Mouse (Mus musculus): Measurements from ENCODE around the gene Gm17124. TPM values are rescaled to one million over a fixed set of nuclear protein-coding genes. Genes with fewer than 3 reads are reported as not detected.
"Not testable (repeated sequence)": the region's sequence is repeated elsewhere in the genome, so short reads cannot be mapped to it uniquely, and the experiment has no call there.

Gm17124 gene
- polyA plus RNA-seq (2015; fragmentation: Nextera tagmentation; extraction: Ambion mirVana), result not detected in 2 replicates

- WGBS (ENCODE audit: insufficient replicate concordance), result no CpG with 5 or more reads among the region's 3 CpGs
- not testable (repeated sequence) for H3K9me3 ChIP-seq (ENCODE audit: low read length); H3K36me3 ChIP-seq (replicated peaks; ENCODE audit: insufficient read depth, low read length); H3K4me3 ChIP-seq (ENCODE audit: low read depth, low read length); DNase-seq; H3K4me2 ChIP-seq (ENCODE audit: low read depth, low read length); H3K9ac ChIP-seq (replicated peaks); ATAC-seq; H3K4me1 ChIP-seq (ENCODE audit: insufficient read depth); H3K27ac ChIP-seq (ENCODE audit: low read depth); H3K27me3 ChIP-seq (ENCODE audit: insufficient read depth, low read length)
Observed at GRCm38 (mm10) chr14:42599782-42600181, at the start of gene Gm17124. TSS of gene Gm17124 (minus strand) at chr14:42599882.

DNA sequence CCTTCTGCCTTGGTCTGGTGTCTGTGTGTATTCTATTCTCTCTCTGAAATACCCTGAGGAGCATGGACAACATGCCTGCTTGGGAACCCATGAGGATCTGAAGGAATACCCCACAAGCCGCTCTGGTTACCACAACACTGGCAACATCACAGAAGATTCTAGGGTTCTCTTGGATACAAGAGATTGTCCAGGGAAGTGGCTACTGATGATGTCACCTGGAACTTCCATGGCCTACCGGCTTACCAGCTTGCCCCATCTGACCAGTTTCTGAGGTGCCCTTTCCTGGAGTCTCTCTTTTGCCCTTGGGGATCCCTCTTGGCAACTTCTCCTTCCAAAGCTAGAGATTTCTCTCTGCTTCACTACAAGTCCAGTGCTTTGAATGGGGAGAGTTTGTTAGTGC lies 42.1 kb upstream of the Gm17124 start, which contains the start of gene Gm3633:
Gm3633 (minus strand) TSS at position 101 of the 400 bp plus-strand sequence.
- not testable (repeated sequence) for H3K36me3 ChIP-seq (replicated peaks; ENCODE audit: insufficient read depth, low read length); H3K27me3 ChIP-seq (ENCODE audit: insufficient read depth, low read length); H3K4me2 ChIP-seq (ENCODE audit: low read depth, low read length); H3K4me3 ChIP-seq (ENCODE audit: low read depth, low read length); H3K4me1 ChIP-seq (ENCODE audit: insufficient read depth); H3K27ac ChIP-seq (ENCODE audit: low read depth); ATAC-seq; DNase-seq; H3K9ac ChIP-seq (replicated peaks); H3K9me3 ChIP-seq (ENCODE audit: low read length)
- no CpG with 5 or more reads among the region's 2 CpGs for WGBS (ENCODE audit: insufficient replicate concordance)

Small RNA genes within 50 kb of the gene (microRNA-seq; reads per million reads assigned to microRNA genes)
- gene Gm23620 (not detected), gene Gm25228 (not detected)

Other genes starting within 250 kb of the Gm17124 start
- not detected in 2 replicates for gene Gm8005, start 160.2 kb downstream of the Gm17124 start, polyA plus RNA-seq (2015; fragmentation: Nextera tagmentation; extraction: Ambion mirVana)
- gene Gm8011, start 136.0 kb downstream of the Gm17124 start, polyA plus RNA-seq (2015; fragmentation: Nextera tagmentation; extraction: Ambion mirVana), result not detected in 2 replicates
- gene Gm8020, start 97.5 kb downstream of the Gm17124 start, polyA plus RNA-seq (2015; fragmentation: Nextera tagmentation; extraction: Ambion mirVana), result not detected in 2 replicates
- not detected in 2 replicates for gene Gm8024, start 75.6 kb downstream of the Gm17124 start, polyA plus RNA-seq (2015; fragmentation: Nextera tagmentation; extraction: Ambion mirVana)
- gene Gm3633, start 42.0 kb upstream of the Gm17124 start, polyA plus RNA-seq (2015; fragmentation: Nextera tagmentation; extraction: Ambion mirVana), result not detected in 2 replicates
- not detected in 2 replicates for gene Gm10378, start 56.1 kb upstream of the Gm17124 start, polyA plus RNA-seq (2015; fragmentation: Nextera tagmentation; extraction: Ambion mirVana)
- gene Gm3015, start 168.9 kb upstream of the Gm17124 start, polyA plus RNA-seq (2015; fragmentation: Nextera tagmentation; extraction: Ambion mirVana), result not detected in 2 replicates
- gene Gm10377, start 198.1 kb upstream of the Gm17124 start, polyA plus RNA-seq (2015; fragmentation: Nextera tagmentation; extraction: Ambion mirVana), result not detected in 2 replicates